Mouse (Mus musculus): Measurements from ENCODE around the gene AW551984. TPM values are rescaled to one million over a fixed set of nuclear protein-coding genes. Genes with fewer than 3 reads are reported as not detected.
A peak's percentile ranks its signal among the peaks of the same experiment; 100 is the strongest.

AW551984 gene
- polyA plus RNA-seq (2014; fragmentation: Nextera tagmentation; extraction: Ambion mirVana), result 10.4 and 11.7 TPM in 2 replicates

GRCm38 (mm10) chr9:39603999-39604453 lies at the start of gene AW551984:
AW551984 (minus strand) TSS chr9:39604403.
- peak; percentile 79 for ATAC-seq (ENCODE audit: insufficient read depth)
- WGBS, result 0% methylated on average over 8 of the region's 8 CpGs
- H3K27ac ChIP-seq (ENCODE audit: low read depth), result peak within 1 kb of the TSS; percentile 18; the same call in 1 of the 2 replicates

GRCm38 (mm10) chr9:39647382-39647781 lies 43.2 kb upstream of the AW551984 start:
- H3K4me1 ChIP-seq (ENCODE audit: insufficient read depth), result no peaks in the 10 kb centered on the region
- ATAC-seq (ENCODE audit: insufficient read depth) (no peak), DNase-seq (no peak)
- H3K27ac ChIP-seq (ENCODE audit: low read depth), result no peak overlapping the region
- H3K36me3 ChIP-seq (ENCODE audit: insufficient read depth), result no peaks in the 10 kb centered on the region
- WGBS, result 73% methylated on average over 4 of the region's 4 CpGs
- H3K4me3 ChIP-seq (ENCODE audit: low read depth, low read length), result no peak overlapping the region
- no peaks in the 10 kb centered on the region for H3K9me3 ChIP-seq (ENCODE audit: low read depth, low read length)
- H3K4me2 ChIP-seq, result no peak overlapping the region
- no peak overlapping the region for H3K9ac ChIP-seq
- no peaks in the 10 kb centered on the region for H3K27me3 ChIP-seq (ENCODE audit: insufficient read depth, low read length)
- no peak for TF ChIP-seq CTCF (IDR thresholded peaks at IDR 0.05; ENCODE audit: low read depth)

More at GRCm38 (mm10) chr9:39603999-39604453, at the start of gene AW551984:
- Histone ChIP-seq H3K4me2 (peak within 1 kb of the TSS; percentile 74), H3K4me3 (ENCODE audit: low read depth, low read length) (peak within 1 kb of the TSS; percentile 37), H3K9me3 (ENCODE audit: low read depth, low read length) (no peaks in the 10 kb centered on the region), H3K9ac (peak within 1 kb of the TSS; percentile 34), H3K27me3 (ENCODE audit: insufficient read depth, low read length) (no peaks in the 10 kb centered on the region), H3K36me3 (ENCODE audit: insufficient read depth) (no peaks in the 10 kb centered on the region), H3K4me1 (ENCODE audit: insufficient read depth) (no peaks in the 10 kb centered on the region)
- peak; percentile 51 for DNase-seq
- TF ChIP-seq CTCF (IDR thresholded peaks at IDR 0.05; ENCODE audit: low read depth), result no peak

GRCm38 (mm10) chr9:39644785-39645184 lies 40.6 kb upstream of the AW551984 start, which contains the start of gene Olfr961:
Olfr961 (plus strand) TSS chr9:39645085.
- Histone ChIP-seq H3K4me1 (ENCODE audit: insufficient read depth) (no peaks in the 10 kb centered on the region), H3K4me2 (no peak within 1 kb of the TSS), H3K27me3 (ENCODE audit: insufficient read depth, low read length) (no peaks in the 10 kb centered on the region), H3K36me3 (ENCODE audit: insufficient read depth) (no peaks in the 10 kb centered on the region), H3K9me3 (ENCODE audit: low read depth, low read length) (no peaks in the 10 kb centered on the region), H3K4me3 (ENCODE audit: low read depth, low read length) (no peak within 1 kb of the TSS), H3K9ac (no peak within 1 kb of the TSS), H3K27ac (ENCODE audit: low read depth) (no peak within 1 kb of the TSS)
- no peak for TF ChIP-seq CTCF (IDR thresholded peaks at IDR 0.05; ENCODE audit: low read depth)
- ATAC-seq (ENCODE audit: insufficient read depth) (no peak), DNase-seq (no peak)

GRCm38 (mm10) chr9:39633913-39634594 lies 29.9 kb upstream of the AW551984 start:
- WGBS, result 30% methylated on average over 4 of the region's 4 CpGs
- no peaks in the 10 kb centered on the region for H3K27me3 ChIP-seq (ENCODE audit: insufficient read depth, low read length)
- H3K4me2 ChIP-seq, result no peak overlapping the region
- H3K27ac ChIP-seq (ENCODE audit: low read depth), result no peak overlapping the region
- H3K4me1 ChIP-seq (ENCODE audit: insufficient read depth), result no peaks in the 10 kb centered on the region
- TF ChIP-seq CTCF (IDR thresholded peaks at IDR 0.05; ENCODE audit: low read depth), result no peak
- no peaks in the 10 kb centered on the region for H3K36me3 ChIP-seq (ENCODE audit: insufficient read depth)
- DNase-seq (no peak), ATAC-seq (ENCODE audit: insufficient read depth) (no peak)
- no peaks in the 10 kb centered on the region for H3K9me3 ChIP-seq (ENCODE audit: low read depth, low read length)
- H3K4me3 ChIP-seq (ENCODE audit: low read depth, low read length), result no peak overlapping the region
- H3K9ac ChIP-seq, result no peak overlapping the region

GRCm38 (mm10) chr9:39629069-39629468 lies 24.9 kb upstream of the AW551984 start:
- WGBS, result 48% methylated on average over 2 of the region's 2 CpGs
- no peaks in the 10 kb centered on the region for H3K27me3 ChIP-seq (ENCODE audit: insufficient read depth, low read length)
- TF ChIP-seq CTCF (IDR thresholded peaks at IDR 0.05; ENCODE audit: low read depth), result no peak
- no peak overlapping the region for H3K9ac ChIP-seq
- no peaks in the 10 kb centered on the region for H3K9me3 ChIP-seq (ENCODE audit: low read depth, low read length)
- ATAC-seq (ENCODE audit: insufficient read depth) (no peak), DNase-seq (no peak)
- no peaks in the 10 kb centered on the region for H3K36me3 ChIP-seq (ENCODE audit: insufficient read depth)
- H3K27ac ChIP-seq (ENCODE audit: low read depth), result no peak overlapping the region
- no peak overlapping the region for H3K4me3 ChIP-seq (ENCODE audit: low read depth, low read length)
- H3K4me1 ChIP-seq (ENCODE audit: insufficient read depth), result no peaks in the 10 kb centered on the region
- H3K4me2 ChIP-seq, result no peak overlapping the region

- H3K27ac ChIP-seq (ENCODE audit: low read depth), result no peak overlapping the region
- 55% methylated on average over 2 of the region's 2 CpGs for WGBS
- DNase-seq (no peak), ATAC-seq (ENCODE audit: insufficient read depth) (no peak)
- no peaks in the 10 kb centered on the region for H3K27me3 ChIP-seq (ENCODE audit: insufficient read depth, low read length)
- H3K9ac ChIP-seq, result no peak overlapping the region
- H3K36me3 ChIP-seq (ENCODE audit: insufficient read depth), result no peaks in the 10 kb centered on the region
- H3K4me2 ChIP-seq, result no peak overlapping the region
- no peaks in the 10 kb centered on the region for H3K4me1 ChIP-seq (ENCODE audit: insufficient read depth)
- H3K4me3 ChIP-seq (ENCODE audit: low read depth, low read length), result no peak overlapping the region
- TF ChIP-seq CTCF (IDR thresholded peaks at IDR 0.05; ENCODE audit: low read depth), result no peak
- H3K9me3 ChIP-seq (ENCODE audit: low read depth, low read length), result no peaks in the 10 kb centered on the region
Measured at GRCm38 (mm10) chr9:39624711-39625110, 20.5 kb upstream of the AW551984 start.

GRCm38 (mm10) chr9:39623783-39624182 lies 19.6 kb upstream of the AW551984 start:
- Histone ChIP-seq H3K4me2 (no peak overlapping the region), H3K9me3 (ENCODE audit: low read depth, low read length) (no peaks in the 10 kb centered on the region), H3K36me3 (ENCODE audit: insufficient read depth) (no peaks in the 10 kb centered on the region), H3K27me3 (ENCODE audit: insufficient read depth, low read length) (no peaks in the 10 kb centered on the region), H3K27ac (ENCODE audit: low read depth) (no peak overlapping the region), H3K9ac (no peak overlapping the region), H3K4me1 (ENCODE audit: insufficient read depth) (no peaks in the 10 kb centered on the region), H3K4me3 (ENCODE audit: low read depth, low read length) (no peak overlapping the region)
- ATAC-seq (ENCODE audit: insufficient read depth) (no peak), DNase-seq (no peak)
- 85% methylated on average over 3 of the region's 3 CpGs for WGBS
- no peak for TF ChIP-seq CTCF (IDR thresholded peaks at IDR 0.05; ENCODE audit: low read depth)

Data from lung, embryonic 14.5 days (tissue).